Mouse (Mus musculus): ENCODE measurements at regions not wholly inside any gene's neighbourhood (a gene's known extent, or its start where the extent isn't known, plus 50 kb on each side); places are given as distances from the start of the nearest gene placed in this dataset.

GRCm38 (mm10) chr13:107758327-107759095, 285.7 kb upstream of the Smim15 start:
- H3K27ac ChIP-seq (ENCODE audit: low read depth, low read length) = no peak overlapping the region
- H3K4me2 ChIP-seq (replicated peaks; ENCODE audit: low read depth, low read length) = no peak overlapping the region
- H3K36me3 ChIP-seq (ENCODE audit: control insufficient read depth, insufficient read depth, low read length) = no peaks in the 10 kb centered on the region; the same call in 1 of the 2 replicates
- H3K9ac ChIP-seq (ENCODE audit: low read depth, low read length) = no peak overlapping the region
- 88% methylated on average over 13 of the region's 13 CpGs for WGBS
- no peaks in the 10 kb centered on the region for H3K4me1 ChIP-seq (ENCODE audit: control insufficient read depth, insufficient read depth, low read length)
- no peak for ATAC-seq (ENCODE audit: low FRiP score, low TSS enrichment)
- no peaks in the 10 kb centered on the region for H3K27me3 ChIP-seq (ENCODE audit: control insufficient read depth, insufficient read depth, low read length)
- H3K4me3 ChIP-seq (ENCODE audit: low read length) = no peak overlapping the region
- no peaks in the 10 kb centered on the region for H3K9me3 ChIP-seq (ENCODE audit: control insufficient read depth, low read length)

- 70% methylated on average over 3 of the region's 3 CpGs for WGBS
- Histone ChIP-seq H3K27me3 (ENCODE audit: control insufficient read depth, insufficient read depth, low read length) (no peaks in the 10 kb centered on the region), H3K4me1 (ENCODE audit: control insufficient read depth, insufficient read depth, low read length) (no peaks in the 10 kb centered on the region), H3K27ac (ENCODE audit: low read depth, low read length) (no peak overlapping the region), H3K9me3 (ENCODE audit: control insufficient read depth, low read length) (no peaks in the 10 kb centered on the region), H3K9ac (ENCODE audit: low read depth, low read length) (no peak overlapping the region), H3K4me2 (replicated peaks; ENCODE audit: low read depth, low read length) (no peak overlapping the region), H3K4me3 (ENCODE audit: low read length) (no peak overlapping the region), H3K36me3 (ENCODE audit: control insufficient read depth, insufficient read depth, low read length) (no peaks in the 10 kb centered on the region; the same call in 1 of the 2 replicates)
- ATAC-seq (ENCODE audit: low FRiP score, low TSS enrichment) = no peak
Observed at GRCm38 (mm10) chr13:107752745-107753144, 291.5 kb upstream of the Smim15 start.

GRCm38 (mm10) chr13:107743464-107744218, 300.6 kb upstream of the Smim15 start:
- no peak overlapping the region for H3K27ac ChIP-seq (ENCODE audit: low read depth, low read length)
- ATAC-seq (ENCODE audit: low FRiP score, low TSS enrichment) = 0 out of 2 replicates have a peak, but pooled peaks have one; percentile 39
- H3K9me3 ChIP-seq (ENCODE audit: control insufficient read depth, low read length) = no peaks in the 10 kb centered on the region
- no peak overlapping the region for H3K4me2 ChIP-seq (replicated peaks; ENCODE audit: low read depth, low read length)
- no peak overlapping the region for H3K4me3 ChIP-seq (ENCODE audit: low read length)
- 85% methylated on average over 21 of the region's 21 CpGs for WGBS
- H3K4me1 ChIP-seq (ENCODE audit: control insufficient read depth, insufficient read depth, low read length) = no peaks in the 10 kb centered on the region
- H3K27me3 ChIP-seq (ENCODE audit: control insufficient read depth, insufficient read depth, low read length) = no peaks in the 10 kb centered on the region
- H3K36me3 ChIP-seq (ENCODE audit: control insufficient read depth, insufficient read depth, low read length) = peaks cover 16% of the 10 kb centered on the region
- H3K9ac ChIP-seq (ENCODE audit: low read depth, low read length) = no peak overlapping the region

- Histone ChIP-seq H3K27ac (ENCODE audit: low read depth, low read length) (no peak overlapping the region), H3K4me1 (ENCODE audit: control insufficient read depth, insufficient read depth, low read length) (no peaks in the 10 kb centered on the region), H3K9ac (ENCODE audit: low read depth, low read length) (no peak overlapping the region), H3K4me3 (ENCODE audit: low read length) (no peak overlapping the region), H3K4me2 (replicated peaks; ENCODE audit: low read depth, low read length) (no peak overlapping the region), H3K27me3 (ENCODE audit: control insufficient read depth, insufficient read depth, low read length) (no peaks in the 10 kb centered on the region), H3K36me3 (ENCODE audit: control insufficient read depth, insufficient read depth, low read length) (peaks cover 38% of the 10 kb centered on the region), H3K9me3 (ENCODE audit: control insufficient read depth, low read length) (no peaks in the 10 kb centered on the region)
- ATAC-seq (ENCODE audit: low FRiP score, low TSS enrichment) = no peak
- WGBS = 89% methylated on average over 8 of the region's 8 CpGs
Observed at GRCm38 (mm10) chr13:107736581-107736980, 307.7 kb upstream of the Smim15 start.

- H3K4me1 ChIP-seq (ENCODE audit: control insufficient read depth, insufficient read depth, low read length) = no peaks in the 10 kb centered on the region
- H3K36me3 ChIP-seq (ENCODE audit: control insufficient read depth, insufficient read depth, low read length) = peaks cover 48% of the 10 kb centered on the region
- no peaks in the 10 kb centered on the region for H3K9me3 ChIP-seq (ENCODE audit: control insufficient read depth, low read length)
- no peak overlapping the region for H3K4me2 ChIP-seq (replicated peaks; ENCODE audit: low read depth, low read length)
- 91% methylated on average over 12 of the region's 12 CpGs for WGBS
- H3K9ac ChIP-seq (ENCODE audit: low read depth, low read length) = no peak overlapping the region
- ATAC-seq (ENCODE audit: low FRiP score, low TSS enrichment) = no peak
- H3K27me3 ChIP-seq (ENCODE audit: control insufficient read depth, insufficient read depth, low read length) = no peaks in the 10 kb centered on the region
- H3K4me3 ChIP-seq (ENCODE audit: low read length) = no peak overlapping the region
- no peak overlapping the region for H3K27ac ChIP-seq (ENCODE audit: low read depth, low read length)
Observed at GRCm38 (mm10) chr13:107734161-107734905, 309.9 kb upstream of the Smim15 start.

GRCm38 (mm10) chr13:107730976-107731375, 313.3 kb upstream of the Smim15 start:
- no peaks in the 10 kb centered on the region for H3K27me3 ChIP-seq (ENCODE audit: control insufficient read depth, insufficient read depth, low read length)
- no peak for ATAC-seq (ENCODE audit: low FRiP score, low TSS enrichment)
- H3K4me2 ChIP-seq (replicated peaks; ENCODE audit: low read depth, low read length) = no peak overlapping the region
- no peaks in the 10 kb centered on the region for H3K9me3 ChIP-seq (ENCODE audit: control insufficient read depth, low read length)
- 94% methylated on average over 9 of the region's 9 CpGs for WGBS
- H3K27ac ChIP-seq (ENCODE audit: low read depth, low read length) = no peak overlapping the region
- H3K9ac ChIP-seq (ENCODE audit: low read depth, low read length) = no peak overlapping the region
- no peaks in the 10 kb centered on the region for H3K4me1 ChIP-seq (ENCODE audit: control insufficient read depth, insufficient read depth, low read length)
- H3K36me3 ChIP-seq (ENCODE audit: control insufficient read depth, insufficient read depth, low read length) = peaks cover 65% of the 10 kb centered on the region
- no peak overlapping the region for H3K4me3 ChIP-seq (ENCODE audit: low read length)

GRCm38 (mm10) chr13:107726491-107726890, 317.8 kb upstream of the Smim15 start:
- H3K27ac ChIP-seq (ENCODE audit: low read depth, low read length) = no peak overlapping the region
- H3K27me3 ChIP-seq (ENCODE audit: control insufficient read depth, insufficient read depth, low read length) = no peaks in the 10 kb centered on the region
- no peak for ATAC-seq (ENCODE audit: low FRiP score, low TSS enrichment)
- no peaks in the 10 kb centered on the region for H3K4me1 ChIP-seq (ENCODE audit: control insufficient read depth, insufficient read depth, low read length)
- no peak overlapping the region for H3K4me2 ChIP-seq (replicated peaks; ENCODE audit: low read depth, low read length)
- 96% methylated on average over 20 of the region's 20 CpGs for WGBS
- H3K36me3 ChIP-seq (ENCODE audit: control insufficient read depth, insufficient read depth, low read length) = peaks cover 58% of the 10 kb centered on the region
- no peaks in the 10 kb centered on the region for H3K9me3 ChIP-seq (ENCODE audit: control insufficient read depth, low read length)
- no peak overlapping the region for H3K4me3 ChIP-seq (ENCODE audit: low read length)
- no peak overlapping the region for H3K9ac ChIP-seq (ENCODE audit: low read depth, low read length)

- Histone ChIP-seq H3K4me3 (ENCODE audit: low read length) (no peak overlapping the region), H3K4me1 (ENCODE audit: control insufficient read depth, insufficient read depth, low read length) (no peaks in the 10 kb centered on the region), H3K9me3 (ENCODE audit: control insufficient read depth, low read length) (no peaks in the 10 kb centered on the region), H3K27ac (ENCODE audit: low read depth, low read length) (no peak overlapping the region), H3K27me3 (ENCODE audit: control insufficient read depth, insufficient read depth, low read length) (no peaks in the 10 kb centered on the region), H3K9ac (ENCODE audit: low read depth, low read length) (no peak overlapping the region), H3K4me2 (replicated peaks; ENCODE audit: low read depth, low read length) (no peak overlapping the region), H3K36me3 (ENCODE audit: control insufficient read depth, insufficient read depth, low read length) (peaks cover 16% of the 10 kb centered on the region)
- ATAC-seq (ENCODE audit: low FRiP score, low TSS enrichment) = no peak
- 89% methylated on average over 11 of the region's 11 CpGs for WGBS
Observed at GRCm38 (mm10) chr13:107721901-107722300, 322.3 kb upstream of the Smim15 start.
